Mouse (Mus musculus) ES-E14 (cell line): ENCODE data around the gene Tspear.

ENCODE experiments used
- CHD2 ChIP-seq: IDR thresholded peaks from 2 replicates; pipeline ENCODE4 v1.6.1; 2014; ENCODE audit warnings: mild to moderate bottlenecking, low read depth, low read length, inconsistent platforms
- MAFK ChIP-seq: IDR thresholded peaks from 2 replicates; pipeline ENCODE4 v1.6.1; 2014; ENCODE audit warnings: mild to moderate bottlenecking, low read depth, low read length, inconsistent platforms; ENCODE audit not compliant: insufficient read depth
- ZC3H11A ChIP-seq: IDR thresholded peaks from 2 replicates; pipeline ENCODE4 v1.6.1; 2012; ENCODE audit warnings: low read depth, mild to moderate bottlenecking, inconsistent platforms, low read length, borderline replicate concordance
- ZNF384 ChIP-seq: IDR thresholded peaks from 2 replicates; pipeline ENCODE4 v1.6.1; 2012; ENCODE audit warnings: low read depth, low read length, inconsistent platforms

DNA sequence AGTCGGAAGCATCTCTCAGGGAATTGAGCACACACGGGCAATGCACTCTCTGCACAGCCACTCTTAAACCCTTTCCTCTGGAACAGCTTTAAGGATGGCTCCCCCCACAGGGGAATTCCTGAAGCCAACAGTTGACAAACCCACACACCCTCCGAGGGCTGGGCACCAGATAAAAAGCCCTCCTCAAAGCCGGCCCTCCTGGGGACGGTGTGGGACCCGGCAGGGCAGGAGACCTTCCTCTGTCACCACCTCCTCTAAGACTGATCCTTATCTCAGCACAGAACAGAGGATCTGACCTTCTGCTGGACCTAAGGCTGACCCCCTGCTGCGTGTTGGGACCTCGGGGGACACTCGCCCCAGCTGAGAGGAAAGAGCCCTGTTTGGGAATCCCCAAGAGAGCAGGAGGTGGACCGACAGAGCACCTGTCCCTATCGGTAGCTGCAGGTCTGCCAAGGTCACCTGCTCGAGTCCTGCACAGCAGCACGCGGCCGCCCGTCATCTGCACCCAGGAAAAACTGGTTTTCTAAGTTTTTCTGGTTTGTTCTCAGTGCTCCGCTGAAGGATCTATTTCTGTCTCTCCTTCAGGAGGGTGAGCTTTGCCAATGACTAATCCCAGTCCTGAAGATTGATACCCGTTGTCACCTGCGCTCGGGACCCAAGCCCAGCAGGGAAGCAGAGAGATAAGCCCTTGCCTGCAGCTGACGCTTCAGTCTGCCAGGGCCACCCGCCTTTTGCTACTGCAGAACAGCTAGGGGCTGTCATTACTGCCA, at the start of gene Tspear:
- TF ChIP-seq ZNF384 (no peak), ZC3H11A (no peak), CHD2 (no peak), MAFK (no peak)
